Mouse (Mus musculus) induced T-regulatory cell, adult 2 months (primary cell): ENCODE data around the gene Stxbp3.

ENCODE experiments used
- DNase-seq: peaks from one replicate; pipeline ENCODE4 v3.0.0-alpha.2; 2012; ENCODE audit warnings: low read depth

Stxbp3 gene

GRCm38 (mm10) chr3:108763691-108764090 lies 76.6 kb downstream of the Stxbp3 start:
- DNase-seq = no peak

GRCm38 (mm10) chr3:108762597-108763111 lies 77.7 kb downstream of the Stxbp3 start:
- no peak for DNase-seq

- no peak for DNase-seq
Observed at GRCm38 (mm10) chr3:108759566-108760420, 80.5 kb downstream of the Stxbp3 start.

GRCm38 (mm10) chr3:108757570-108757969 lies 82.8 kb downstream of the Stxbp3 start:
- no peak for DNase-seq

GRCm38 (mm10) chr3:108756131-108756530 lies 84.2 kb downstream of the Stxbp3 start:
- DNase-seq = no peak

- DNase-seq = no peak
Observed at GRCm38 (mm10) chr3:108755542-108755941, 84.8 kb downstream of the Stxbp3 start.

GRCm38 (mm10) chr3:108754541-108754940 lies 85.8 kb downstream of the Stxbp3 start:
- DNase-seq = no peak

- DNase-seq = no peak
Observed at GRCm38 (mm10) chr3:108751691-108752090, 88.6 kb downstream of the Stxbp3 start.

GRCm38 (mm10) chr3:108751061-108751460 lies 89.3 kb downstream of the Stxbp3 start:
- no peak for DNase-seq

- DNase-seq = no peak
Observed at GRCm38 (mm10) chr3:108744060-108744459, 96.3 kb downstream of the Stxbp3 start.
